In genomic region chr7:132711579-132711978, GRCm38 (mm10) we compare ENCODE assay signal across 11 mouse cellular contexts.
DNase-seq lines count a peak whose midpoint lies in the region; ATAC-seq and TF ChIP-seq lines count a peak whose summit lies in the region.
"Had no signal": no experiment of that assay in that cellular context is flagged by ENCODE, and none has a peak within 500 bp of the region (broad histone marks: within the 10 kb centered on the region; RNA-seq: fewer than 3 reads in every experiment).

No protein-coding gene starts in this region.

- H3K4me2 ChIP-seq in heart, embryonic 11.5 days: no peak overlapping the region
- peak overlapping the region; percentile 33 for H3K4me2 ChIP-seq in lung, embryonic 15.5 days
- no peak overlapping the region for H3K4me2 ChIP-seq in hindbrain, embryonic 16.5 days (ENCODE audit: low read length)

- peak overlapping the region; percentile 2; the same call in 1 of the 2 replicates for H3K27ac ChIP-seq in heart, embryonic 11.5 days (ENCODE audit: low read depth, low read length)
- H3K27ac ChIP-seq in lung, embryonic 15.5 days: peak overlapping the region; percentile 89
- 0 out of 2 replicates have a peak overlapping the region, but pooled peaks have one; percentile 27 for H3K27ac ChIP-seq in hindbrain, embryonic 16.5 days (ENCODE audit: low read depth, low read length)
- peak overlapping the region; percentile 10; the same call in 1 of the 2 replicates for H3K27ac ChIP-seq in small intestine, adult 2 months (ENCODE audit: insufficient read depth, low read depth, low read length)

- WGBS in heart, embryonic 11.5 days (ENCODE audit: insufficient replicate concordance): 66% methylated on average over 9 of the region's 9 CpGs
- 49% methylated on average over 9 of the region's 9 CpGs for whole genome bisulfite sequencing in lung, embryonic 15.5 days
- 31% methylated on average over 9 of the region's 9 CpGs for WGBS in lung, adult 2 months
- WGBS in hindbrain, embryonic 16.5 days: 63% methylated on average over 6 of the region's 9 CpGs
- WGBS in small intestine, adult 2 months: 71% methylated on average over 9 of the region's 9 CpGs

- no peak overlapping the region for H3K4me3 ChIP-seq in heart, embryonic 11.5 days (ENCODE audit: low read depth, low read length)
- no peak overlapping the region for H3K4me3 ChIP-seq in lung, embryonic 15.5 days
- H3K4me3 ChIP-seq in lung, adult 2 months (replicated peaks; ENCODE audit: extremely low read depth, low read depth, low read length): no peak overlapping the region
- H3K4me3 ChIP-seq in hindbrain, embryonic 16.5 days (ENCODE audit: low read length): no peak overlapping the region
- H3K4me3 ChIP-seq in small intestine, adult 2 months (ENCODE audit: low read depth, low read length): no peak overlapping the region

- no peaks in the 10 kb centered on the region for H3K27me3 ChIP-seq in heart, embryonic 11.5 days (ENCODE audit: control insufficient read depth, insufficient read depth, low read length)
- no peaks in the 10 kb centered on the region for H3K27me3 ChIP-seq in lung, embryonic 15.5 days
- H3K27me3 ChIP-seq in hindbrain, embryonic 16.5 days (replicated peaks; ENCODE audit: control insufficient read depth, insufficient read depth, low read length): no peaks in the 10 kb centered on the region
- H3K27me3 ChIP-seq in small intestine, adult 2 months (ENCODE audit: control insufficient read depth, insufficient read depth, low read length): no peaks in the 10 kb centered on the region
- H3K27me3 ChIP-seq: megakaryocyte, embryonic 14.5 days had no signal

- no peaks in the 10 kb centered on the region; the same call in 1 of the 2 replicates for H3K36me3 ChIP-seq in heart, embryonic 11.5 days (ENCODE audit: control insufficient read depth, insufficient read depth, low read length)
- peaks cover 3% of the 10 kb centered on the region; the same call in 1 of the 2 replicates for H3K36me3 ChIP-seq in lung, embryonic 15.5 days
- no peaks in the 10 kb centered on the region for H3K36me3 ChIP-seq in hindbrain, embryonic 16.5 days (ENCODE audit: control insufficient read depth, insufficient read depth, low read length)
- peaks cover 28% of the 10 kb centered on the region for H3K36me3 ChIP-seq in small intestine, adult 2 months (ENCODE audit: control insufficient read depth, insufficient read depth, low read length)

- peak overlapping the region; percentile 52; the same call in 1 of the 2 replicates for H3K9ac ChIP-seq in heart, embryonic 11.5 days (ENCODE audit: low read depth, low read length)
- 0 out of 2 replicates have a peak overlapping the region, but pooled peaks have one; percentile 8 for H3K9ac ChIP-seq in lung, embryonic 15.5 days
- H3K9ac ChIP-seq in hindbrain, embryonic 16.5 days (ENCODE audit: low read depth, low read length): peak overlapping the region; percentile 33

- ATAC-seq in heart, embryonic 11.5 days (replicated peaks; ENCODE audit: insufficient number of reproducible peaks, low FRiP score, low TSS enrichment): no peak
- ATAC-seq in lung, embryonic 15.5 days (ENCODE audit: borderline replicate concordance, extremely low read depth, low FRiP score, low TSS enrichment): no peak
- ATAC-seq in hindbrain, embryonic 16.5 days: 0 out of 2 replicates have a peak, but pooled peaks have one; percentile 12

- H3K4me1 ChIP-seq in heart, embryonic 11.5 days (ENCODE audit: control insufficient read depth, insufficient read depth, low read length): peaks cover 42% of the 10 kb centered on the region
- peaks cover 40% of the 10 kb centered on the region for H3K4me1 ChIP-seq in lung, embryonic 15.5 days
- H3K4me1 ChIP-seq in lung, adult 2 months (ENCODE audit: control insufficient read depth, insufficient read depth, low read length): peaks cover 36% of the 10 kb centered on the region
- H3K4me1 ChIP-seq in hindbrain, embryonic 16.5 days (ENCODE audit: control insufficient read depth, insufficient read depth, low read depth, low read length): peaks cover 25% of the 10 kb centered on the region
- H3K4me1 ChIP-seq in small intestine, adult 2 months (ENCODE audit: control insufficient read depth, insufficient read depth, insufficient read length, low read length): peaks cover 19% of the 10 kb centered on the region

- no peak for TF ChIP-seq CTCF in lung, adult 2 months (IDR thresholded peaks at IDR 0.05; ENCODE audit: insufficient read depth, low read length)
- TF ChIP-seq CTCF in small intestine, adult 2 months (IDR thresholded peaks at IDR 0.05; ENCODE audit: extremely low read depth, insufficient read length, insufficient replicate concordance, low read depth, low read length): no peak

- no peak for TF ChIP-seq POLR2A in lung, adult 2 months (IDR thresholded peaks at IDR 0.05; ENCODE audit: borderline replicate concordance, extremely low read depth, low read depth, low read length)
- TF ChIP-seq POLR2A in small intestine, adult 2 months (IDR thresholded peaks at IDR 0.05; ENCODE audit: low read depth, low read length): no peak

- intact Hi-C loops in heart, postnatal 10 days (cut with DNase I): loop anchor here (5.0 kb wide), 1 partner anchor 39 kb away; no protein-coding TSS in a partner anchor

- no peaks in the 10 kb centered on the region for H3K9me3 ChIP-seq in heart, embryonic 11.5 days (replicated peaks; ENCODE audit: control insufficient read depth, low read length)
- no peaks in the 10 kb centered on the region for H3K9me3 ChIP-seq in lung, embryonic 15.5 days
- H3K9me3 ChIP-seq in hindbrain, embryonic 16.5 days (ENCODE audit: control insufficient read depth, low read length): no peaks in the 10 kb centered on the region
- H3K9me3 ChIP-seq: megakaryocyte, embryonic 14.5 days had no signal

- no peak for DNase-seq in heart, postnatal 10 days
- DNase-seq in lung, adult 2 months: no peak
- DNase-seq in testis, postnatal 14 days (ENCODE audit: low spot score): no peak
- no peak for DNase-seq in c-Kit-positive CD71-positive TER-119-positive erythroid progenitor cells, embryonic 14.5 days (ENCODE audit: low spot score)
- DNase-seq: gastrocnemius, postnatal 25 days; layer of hippocampus, postnatal 36 days had no signal

Comparison
In these comparisons a context has a peak if more than half of its experiments do, and no peak if none do; other contexts are left out.
1. H3K27ac ChIP-seq: peak in every context shown above with its lines; median percentile 89 in lung, embryonic 15.5 days; 27 in hindbrain, embryonic 16.5 days; 10 in small intestine, adult 2 months; 2 in heart, embryonic 11.5 days.